In genomic region chr12:65037546-65037937, GRCm38 (mm10) we compare ENCODE assay signal across 8 mouse cellular contexts. TPM values are rescaled to one million over a fixed set of nuclear protein-coding genes. Genes with fewer than 3 reads are reported as not detected.
DNase-seq lines count a peak whose midpoint lies in the region; ATAC-seq lines count a peak whose summit lies in the region.

No protein-coding gene starts in this region.

- ATAC-seq in forebrain, embryonic 15.5 days (replicated peaks), result no peak
- ATAC-seq in liver, embryonic 12.5 days, result no peak
- ATAC-seq in neutrophil, adult 5-6 weeks (ENCODE audit: extremely low read depth, insufficient number of reproducible peaks, low FRiP score, poor library complexity, severe bottlenecking), result 0 out of 2 replicates have a peak, but pooled peaks have one; percentile 13

- peak overlapping the region; percentile 92 for H3K4me3 ChIP-seq in heart, embryonic 10.5 days
- H3K4me3 ChIP-seq in forebrain, embryonic 15.5 days, result peak overlapping the region; percentile 70
- H3K4me3 ChIP-seq in liver, embryonic 12.5 days, result peak overlapping the region; percentile 97

- peaks cover 5% of the 10 kb centered on the region; the same call in 1 of the 2 replicates for H3K36me3 ChIP-seq in heart, embryonic 10.5 days
- H3K36me3 ChIP-seq in forebrain, embryonic 15.5 days, result no peaks in the 10 kb centered on the region
- H3K36me3 ChIP-seq in liver, embryonic 12.5 days, result peaks cover 20% of the 10 kb centered on the region

- no peaks in the 10 kb centered on the region for H3K9me3 ChIP-seq in heart, embryonic 10.5 days
- H3K9me3 ChIP-seq in forebrain, embryonic 15.5 days, result no peaks in the 10 kb centered on the region
- no peaks in the 10 kb centered on the region for H3K9me3 ChIP-seq in liver, embryonic 12.5 days (replicated peaks)

- intact Hi-C loops in heart, postnatal 25 days (cut with DNase I), result loop anchor here (5.0 kb wide), 2 partner anchors 35 to 70 kb away; partner anchors contain the start of genes Fkbp3, Klhl28 and Togaram1

- peaks cover 17% of the 10 kb centered on the region for H3K4me1 ChIP-seq in heart, embryonic 10.5 days
- H3K4me1 ChIP-seq in forebrain, embryonic 15.5 days, result peaks cover 26% of the 10 kb centered on the region
- H3K4me1 ChIP-seq in liver, embryonic 12.5 days, result peaks cover 30% of the 10 kb centered on the region

- 41% methylated on average over 4 of the region's 4 CpGs for WGBS in heart, embryonic 10.5 days
- 44% methylated on average over 4 of the region's 4 CpGs for WGBS in forebrain, embryonic 15.5 days
- 21% methylated on average over 4 of the region's 4 CpGs for WGBS in liver, embryonic 12.5 days (ENCODE audit: insufficient replicate concordance)

- no peak overlapping the region for H3K27ac ChIP-seq in heart, embryonic 10.5 days
- H3K27ac ChIP-seq in forebrain, embryonic 15.5 days (replicated peaks), result no peak overlapping the region
- H3K27ac ChIP-seq in liver, embryonic 12.5 days, result no peak overlapping the region

- no peaks in the 10 kb centered on the region for H3K27me3 ChIP-seq in heart, embryonic 10.5 days (ENCODE audit: insufficient read depth, poor library complexity, severe bottlenecking)
- H3K27me3 ChIP-seq in forebrain, embryonic 15.5 days, result no peaks in the 10 kb centered on the region
- H3K27me3 ChIP-seq in liver, embryonic 12.5 days (replicated peaks), result no peaks in the 10 kb centered on the region

- H3K9ac ChIP-seq in forebrain, embryonic 15.5 days (replicated peaks), result peak overlapping the region; percentile 81; the same call in 1 of the 2 replicates
- H3K9ac ChIP-seq in liver, embryonic 12.5 days, result peak overlapping the region; percentile 97

- DNase-seq in heart, embryonic 10.5 days (ENCODE audit: low spot score), result no peak
- DNase-seq in heart, postnatal 25 days (ENCODE audit: low spot score), result no peak
- DNase-seq in adrenal gland, adult 8-10 months, result peak; percentile 14
- DNase-seq in kidney, postnatal 14 days, result no peak
- DNase-seq in embryo, embryonic 9.5 days (ENCODE audit: extremely low spot score), result no peak

- peak overlapping the region; percentile 48 for H3K4me2 ChIP-seq in forebrain, embryonic 15.5 days (replicated peaks)
- H3K4me2 ChIP-seq in liver, embryonic 12.5 days, result peak overlapping the region; percentile 76

RNA-seq across cellular contexts. Expression of gene Prpf39, which starts 1.4 kb away (rescaled TPM):
- polyA plus RNA-seq in heart, embryonic 10.5 days (2016; fragmentation: Nextera tagmentation; extraction: Ambion mirVana), result 40.4 and 46.2 TPM in 2 replicates
- total RNA-seq in heart, postnatal 25 days (2021), result 10 to 100 TPM; 12.1 to 12.7 TPM
- total RNA-seq in adrenal gland, adult 8-10 months (2022), result 10 to 100 TPM; 23.6 to 70.7 (median 44.5) TPM
- polyA plus RNA-seq in forebrain, embryonic 15.5 days (2015; fragmentation: Nextera tagmentation; extraction: Ambion mirVana), result 52.7 and 57.6 TPM in 2 replicates
- polyA plus RNA-seq in liver, embryonic 12.5 days (2016; fragmentation: Nextera tagmentation; extraction: Ambion mirVana), result 29.1 and 30.2 TPM in 2 replicates
- total RNA-seq in neutrophil, adult 5-6 weeks (2017), result 143 and 147 TPM in 2 replicates

RNA-seq across cellular contexts. Expression of gene Fkbp3, which starts 36.3 kb away (rescaled TPM):
- polyA plus RNA-seq in heart, embryonic 10.5 days (2016; fragmentation: Nextera tagmentation; extraction: Ambion mirVana), result 541 and 623 TPM in 2 replicates
- total RNA-seq in heart, postnatal 25 days (2021), result 100 to 1,000 TPM; 235 to 260 TPM
- total RNA-seq in adrenal gland, adult 8-10 months (2022), result 100 to 1,000 TPM in 3 of 4 experiments, 10 to 100 TPM in 1; 100.0 to 144 (median 129) TPM
- 438 and 488 TPM in 2 replicates for polyA plus RNA-seq in forebrain, embryonic 15.5 days (2015; fragmentation: Nextera tagmentation; extraction: Ambion mirVana)
- 226 and 234 TPM in 2 replicates for polyA plus RNA-seq in liver, embryonic 12.5 days (2016; fragmentation: Nextera tagmentation; extraction: Ambion mirVana)
- total RNA-seq in neutrophil, adult 5-6 weeks (2017), result 100 and 114 TPM in 2 replicates

RNA-seq across cellular contexts. Expression of gene Fancm, which starts 37.9 kb away (rescaled TPM):
- 10.4 and 12.0 TPM in 2 replicates for polyA plus RNA-seq in heart, embryonic 10.5 days (2016; fragmentation: Nextera tagmentation; extraction: Ambion mirVana)
- total RNA-seq in heart, postnatal 25 days (2021), result 1 to 10 TPM; 4.0 to 4.6 TPM
- total RNA-seq in adrenal gland, adult 8-10 months (2022), result 10 to 100 TPM; 11.2 to 13.3 (median 11.9) TPM
- 10.2 and 11.5 TPM in 2 replicates for polyA plus RNA-seq in forebrain, embryonic 15.5 days (2015; fragmentation: Nextera tagmentation; extraction: Ambion mirVana)
- polyA plus RNA-seq in liver, embryonic 12.5 days (2016; fragmentation: Nextera tagmentation; extraction: Ambion mirVana), result 10.5 TPM in 2 replicates
- 21.9 and 34.6 TPM in 2 replicates for total RNA-seq in neutrophil, adult 5-6 weeks (2017)
